Mouse (Mus musculus) neural tube, embryonic 15.5 days (tissue): ENCODE measurements around the gene Shmt1. TPM values are rescaled to one million over a fixed set of nuclear protein-coding genes. Genes with fewer than 3 reads are reported as not detected.
A peak's percentile ranks its signal among the peaks of the same experiment; 100 is the strongest.

Experiments used
- ATAC-seq: fragments of 200-750 bp; cut with Nextera tagmentation; 2 replicates; pipeline ENCODE4 v1.8.0; 2017; ENCODE audit warnings: mild to moderate bottlenecking, moderate TSS enrichment, moderate library complexity; ENCODE audit not compliant: low FRiP score
- H3K27ac ChIP-seq: fragments of 300-500 bp; sonication (generic); replicated peaks from 2 replicates; pipeline ENCODE4 v1.5.1; 2015; ENCODE audit warnings: mild to moderate bottlenecking, inconsistent platforms
- H3K27me3 ChIP-seq: fragments of 300-500 bp; sonication (generic); replicated peaks from 2 replicates; pipeline ENCODE4 v1.6.1; 2015; ENCODE audit warnings: inconsistent platforms
- H3K36me3 ChIP-seq: fragments of 300-500 bp; sonication (generic); 2 replicates; pipeline ENCODE4 v1.6.1; 2015; ENCODE audit warnings: inconsistent platforms
- H3K4me1 ChIP-seq: fragments of 300-500 bp; sonication (generic); 2 replicates; pipeline ENCODE4 v1.6.1; 2015; ENCODE audit warnings: inconsistent platforms
- H3K4me2 ChIP-seq: fragments of 300-500 bp; sonication (generic); 2 replicates; pipeline ENCODE4 v1.6.1; 2015; ENCODE audit warnings: inconsistent platforms, mild to moderate bottlenecking, moderate library complexity
- H3K4me3 ChIP-seq: fragments of 300-500 bp; sonication (generic); replicated peaks from 2 replicates; pipeline ENCODE4 v1.5.1; 2015; ENCODE audit warnings: mild to moderate bottlenecking, inconsistent platforms
- H3K9ac ChIP-seq: fragments of 300-500 bp; sonication (generic); replicated peaks from 2 replicates; pipeline ENCODE4 v1.6.1; 2015; ENCODE audit warnings: mild to moderate bottlenecking, inconsistent platforms
- H3K9me3 ChIP-seq: fragments of 300-500 bp; sonication (generic); replicated peaks from 2 replicates; pipeline ENCODE4 v1.6.1; 2016; ENCODE audit warnings: inconsistent platforms
- WGBS: fragments of 180-500 bp; shearing (Covaris S2); methylation state at CpG from one replicate; pipeline ENCODE4 v1.1.7; 2015; ENCODE audit warnings: mixed read lengths; 5-methylcytosine and 5-hydroxymethylcytosine counted together
- polyA plus RNA-seq: library from polyadenylated mRNA; unstranded; fragments of >200 nt; fragmentation: Nextera tagmentation; extraction: Ambion mirVana; gene quantifications from 2 replicates; pipeline ENCODE4 v1.2.1, GENCODE M21; 2015

The Shmt1 gene
- polyA plus RNA-seq, 1 experiment from 2014 or later = 5.5 TPM

DNA sequence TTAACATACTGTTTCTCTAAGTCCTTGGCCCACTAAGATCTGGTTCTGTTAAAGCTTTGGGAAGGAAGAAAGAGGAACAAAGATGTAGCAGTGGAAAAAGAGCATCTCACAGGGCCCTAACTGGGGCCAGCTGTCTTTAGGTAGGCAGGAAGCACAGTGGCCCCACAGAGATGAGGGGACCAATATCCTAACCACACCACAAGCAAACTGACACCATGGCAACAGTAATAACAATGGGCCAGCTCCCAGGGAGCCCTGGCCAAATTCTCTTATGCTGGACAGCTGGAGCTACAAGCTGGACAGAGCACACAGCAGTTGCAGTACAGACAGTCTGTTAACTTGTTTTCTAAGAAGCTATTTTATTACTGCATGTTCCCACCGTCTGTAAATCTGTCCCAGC lies 23.9 kb downstream of the Shmt1 start:
- H3K4me1 ChIP-seq = peaks cover 23% of the 10 kb centered on the region
- 32% methylated on average over 1 of the region's 1 CpGs for WGBS
- H3K27me3 ChIP-seq = no peaks in the 10 kb centered on the region
- no peak overlapping the region for H3K4me3 ChIP-seq
- H3K9ac ChIP-seq = no peak overlapping the region; the same call in 1 of the 2 replicates
- no peaks in the 10 kb centered on the region for H3K9me3 ChIP-seq
- no peak for ATAC-seq
- H3K27ac ChIP-seq = no peak overlapping the region
- H3K4me2 ChIP-seq = no peak overlapping the region
- H3K36me3 ChIP-seq = peaks cover 71% of the 10 kb centered on the region

GRCm38 (mm10) chr11:60784179-60784922 lies 27.2 kb downstream of the Shmt1 start:
- no peak for ATAC-seq
- 93% methylated on average over 8 of the region's 8 CpGs for WGBS

DNA sequence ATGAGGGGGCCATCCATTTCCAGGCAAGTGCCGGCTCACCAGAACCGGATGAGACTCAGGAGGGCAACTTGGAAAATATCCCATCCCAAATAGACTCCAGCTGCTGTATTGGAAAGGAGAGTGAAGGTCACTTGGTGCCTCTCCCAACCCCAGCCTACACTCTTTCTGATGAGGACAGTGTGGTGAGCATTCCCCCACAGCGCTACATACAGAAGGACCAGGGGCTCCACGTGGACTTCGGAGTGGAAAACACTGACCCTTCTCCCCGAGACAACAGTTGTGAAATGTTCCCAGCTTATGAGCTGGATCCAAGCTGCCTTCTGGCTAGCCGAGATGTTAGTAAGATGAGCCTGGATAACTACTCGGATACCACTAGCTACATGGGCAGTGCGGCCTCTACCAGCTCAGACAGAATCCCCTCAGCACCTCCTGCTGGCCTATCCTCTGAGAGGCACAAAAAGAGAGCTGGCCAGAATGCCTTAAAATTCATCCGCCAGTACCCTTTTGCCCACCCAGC lies 31.8 kb downstream of the Shmt1 start:
- Histone ChIP-seq H3K36me3 (peaks cover 36% of the 10 kb centered on the region), H3K27me3 (no peaks in the 10 kb centered on the region), H3K9me3 (no peaks in the 10 kb centered on the region), H3K4me1 (peaks cover 79% of the 10 kb centered on the region), H3K27ac (no peak overlapping the region), H3K4me3 (peak overlapping the region; percentile 19), H3K4me2 (peak overlapping the region; percentile 82), H3K9ac (0 out of 2 replicates have a peak overlapping the region, but pooled peaks have one; percentile 29)
- WGBS = 86% methylated on average over 10 of the region's 10 CpGs
- ATAC-seq = no peak

More at GRCm38 (mm10) chr11:60784179-60784922, 27.2 kb downstream of the Shmt1 start:
- H3K4me2 ChIP-seq = no peak overlapping the region
- H3K27ac ChIP-seq = no peak overlapping the region
- H3K27me3 ChIP-seq = no peaks in the 10 kb centered on the region
- H3K36me3 ChIP-seq = peaks cover 76% of the 10 kb centered on the region
- H3K4me1 ChIP-seq = peaks cover 56% of the 10 kb centered on the region
- H3K9ac ChIP-seq = no peak overlapping the region
- no peaks in the 10 kb centered on the region for H3K9me3 ChIP-seq
- no peak overlapping the region for H3K4me3 ChIP-seq

DNA sequence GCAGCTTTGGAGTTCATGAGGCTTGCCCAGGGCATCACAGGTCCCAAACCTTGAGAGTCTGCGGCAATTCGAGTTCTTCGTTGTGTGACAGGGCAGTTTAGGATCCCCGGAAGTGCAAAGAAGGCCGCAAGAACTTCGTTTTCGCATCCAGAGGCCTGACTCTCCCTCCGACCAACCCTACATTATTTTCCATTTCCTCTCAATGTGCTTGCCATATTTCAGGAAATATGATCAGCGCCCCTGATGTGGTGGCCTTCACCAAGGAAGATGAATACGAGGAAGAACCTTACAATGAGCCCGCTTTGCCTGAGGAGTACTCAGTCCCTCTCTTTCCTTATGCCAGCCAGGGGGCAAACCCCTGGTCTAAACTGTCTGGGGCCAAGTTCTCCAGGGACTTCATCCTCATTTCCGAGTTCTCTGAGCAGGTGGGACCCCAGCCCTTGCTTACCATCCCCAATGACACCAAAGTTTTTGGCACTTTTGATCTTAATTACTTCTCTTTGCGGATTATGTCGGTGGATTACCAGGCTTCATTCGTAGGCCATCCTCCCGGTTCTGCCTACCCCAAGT lies 33.6 kb downstream of the Shmt1 start:
- 32% methylated on average over 16 of the region's 16 CpGs for WGBS
- Histone ChIP-seq H3K9me3 (no peaks in the 10 kb centered on the region), H3K9ac (peak overlapping the region; percentile 74), H3K4me3 (peak overlapping the region; percentile 59), H3K36me3 (peaks cover 19% of the 10 kb centered on the region), H3K27ac (peak overlapping the region; percentile 80), H3K4me2 (peak overlapping the region; percentile 82), H3K27me3 (no peaks in the 10 kb centered on the region), H3K4me1 (peaks cover 81% of the 10 kb centered on the region)
- ATAC-seq = no peak

DNA sequence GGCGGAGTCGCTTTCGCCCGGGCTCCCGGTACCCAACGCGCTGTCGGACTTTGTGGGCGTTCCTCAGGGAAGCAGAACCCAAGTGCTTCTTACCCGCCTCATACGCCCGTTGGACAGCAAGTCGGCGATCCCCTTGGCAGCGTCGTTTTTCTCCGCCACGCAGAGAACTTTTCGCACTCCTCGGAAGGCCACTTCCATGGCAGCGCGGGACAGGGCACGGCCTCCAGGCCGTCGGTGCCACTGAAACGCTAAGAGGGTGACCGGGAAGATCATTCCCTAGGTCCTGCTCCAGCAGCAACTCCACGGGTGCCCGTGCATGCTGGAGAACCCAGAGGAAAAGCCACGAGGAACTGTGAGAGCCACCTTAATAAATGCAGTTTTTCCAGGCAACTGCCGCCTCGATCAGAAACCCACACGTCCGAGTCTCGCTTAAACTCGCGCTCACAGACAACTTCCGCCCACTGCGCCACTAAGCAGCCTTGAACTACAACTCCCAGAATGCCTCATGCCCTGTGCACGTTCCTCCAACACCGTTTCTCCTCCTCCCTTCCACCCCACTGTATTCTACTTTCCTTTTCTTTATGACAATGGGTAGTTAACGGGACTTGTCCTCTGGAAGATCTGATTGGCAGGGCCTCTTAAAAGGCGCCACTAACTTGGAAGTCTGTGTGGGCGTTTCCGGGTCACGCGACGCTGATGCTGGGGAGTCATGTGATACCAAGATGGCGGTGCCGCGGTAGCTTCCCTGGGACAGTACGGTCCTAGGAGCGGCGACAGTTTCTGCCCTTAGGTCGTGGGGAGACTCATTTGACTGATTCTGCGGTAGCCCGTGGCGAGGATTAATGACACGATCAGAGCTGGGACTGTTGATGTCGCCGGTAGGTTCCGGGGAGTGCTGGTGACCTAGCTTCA lies 34.4 kb downstream of the Shmt1 start, which contains the start of the genes Top3a and Smcr8:
Gene Top3a, minus strand, starts transcription at position 537 of the 912 bp plus-strand sequence.
Gene Smcr8, plus strand, starts transcription at position 696 of the 912 bp plus-strand sequence.
- WGBS = under 1% methylated on average over 62 of the region's 62 CpGs
- Histone ChIP-seq H3K4me2 (peak within 1 kb of the TSS; percentile 82), H3K4me3 (peak within 1 kb of the TSS; percentile 59), H3K4me1 (peaks cover 73% of the 10 kb centered on the region), H3K27me3 (no peaks in the 10 kb centered on the region), H3K27ac (peak within 1 kb of the TSS; percentile 80), H3K9me3 (no peaks in the 10 kb centered on the region), H3K9ac (peak within 1 kb of the TSS; percentile 74), H3K36me3 (peaks cover 16% of the 10 kb centered on the region)
- ATAC-seq = peak; percentile 98

DNA sequence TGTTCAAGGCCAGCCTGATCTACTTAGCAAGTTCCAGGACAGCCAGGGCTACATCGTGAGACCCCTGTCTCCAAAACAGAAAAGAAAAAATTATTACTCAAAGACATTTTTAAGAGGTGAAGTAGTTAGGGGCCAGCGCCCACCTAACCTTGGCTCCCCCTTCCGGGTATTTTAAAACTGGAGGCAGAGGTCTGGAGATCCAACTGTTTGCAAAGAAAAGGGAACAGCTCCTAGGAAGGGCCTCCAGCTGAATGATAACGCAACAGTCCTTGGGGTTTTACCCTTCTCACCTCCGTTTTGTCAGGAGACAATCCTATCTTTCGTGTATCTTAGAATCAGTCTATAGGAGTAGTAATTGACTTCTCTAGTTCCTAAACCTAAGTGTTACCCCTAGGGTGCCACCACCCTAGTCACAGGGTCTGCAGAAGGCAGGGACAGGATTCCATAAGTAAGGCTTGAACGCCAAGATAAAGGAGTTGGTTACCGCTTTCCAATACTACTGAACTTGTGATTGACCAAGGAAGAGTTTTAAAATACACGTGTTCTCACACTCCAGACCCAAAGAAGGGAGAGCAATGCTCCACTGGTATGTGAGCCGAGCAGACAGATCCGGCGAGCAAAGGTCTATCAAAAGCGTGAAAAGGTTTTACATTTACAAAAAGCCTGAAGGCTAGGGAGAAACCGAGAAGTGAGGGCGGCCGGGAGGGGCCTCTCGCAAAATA lies 35.2 kb downstream of the Shmt1 start:
- no peak for ATAC-seq
- H3K4me2 ChIP-seq = peak overlapping the region; percentile 82
- peaks cover 65% of the 10 kb centered on the region for H3K4me1 ChIP-seq
- H3K36me3 ChIP-seq = peaks cover 10% of the 10 kb centered on the region
- H3K9me3 ChIP-seq = no peaks in the 10 kb centered on the region
- no peaks in the 10 kb centered on the region for H3K27me3 ChIP-seq
- peak overlapping the region; percentile 59 for H3K4me3 ChIP-seq
- H3K9ac ChIP-seq = peak overlapping the region; percentile 74
- WGBS = 5% methylated on average over 17 of the region's 17 CpGs
- peak overlapping the region; percentile 80; the same call in 1 of the 2 replicates for H3K27ac ChIP-seq

- Histone ChIP-seq H3K9me3 (no peaks in the 10 kb centered on the region), H3K27ac (no peak overlapping the region), H3K4me2 (peak overlapping the region; percentile 82), H3K9ac (peak overlapping the region; percentile 74), H3K36me3 (peaks cover 10% of the 10 kb centered on the region), H3K4me1 (peaks cover 58% of the 10 kb centered on the region), H3K27me3 (no peaks in the 10 kb centered on the region), H3K4me3 (peak overlapping the region; percentile 59)
- WGBS = 62% methylated on average over 6 of the region's 6 CpGs
- ATAC-seq = no peak
These were observed 35.9 kb downstream of the Shmt1 start for GRCm38 (mm10) chr11:60775578-60775977.

- H3K27me3 ChIP-seq = no peaks in the 10 kb centered on the region
- peaks cover 9% of the 10 kb centered on the region for H3K36me3 ChIP-seq
- ATAC-seq = no peak
- H3K4me3 ChIP-seq = no peak overlapping the region
- H3K27ac ChIP-seq = no peak overlapping the region
- peak overlapping the region; percentile 82; the same call in 1 of the 2 replicates for H3K4me2 ChIP-seq
- peak overlapping the region; percentile 14; the same call in 1 of the 2 replicates for H3K9ac ChIP-seq
- 85% methylated on average over 1 of the region's 1 CpGs for WGBS
- H3K4me1 ChIP-seq = peaks cover 50% of the 10 kb centered on the region
- H3K9me3 ChIP-seq = no peaks in the 10 kb centered on the region
These were observed 36.7 kb downstream of the Shmt1 start for GRCm38 (mm10) chr11:60774841-60775240.

DNA sequence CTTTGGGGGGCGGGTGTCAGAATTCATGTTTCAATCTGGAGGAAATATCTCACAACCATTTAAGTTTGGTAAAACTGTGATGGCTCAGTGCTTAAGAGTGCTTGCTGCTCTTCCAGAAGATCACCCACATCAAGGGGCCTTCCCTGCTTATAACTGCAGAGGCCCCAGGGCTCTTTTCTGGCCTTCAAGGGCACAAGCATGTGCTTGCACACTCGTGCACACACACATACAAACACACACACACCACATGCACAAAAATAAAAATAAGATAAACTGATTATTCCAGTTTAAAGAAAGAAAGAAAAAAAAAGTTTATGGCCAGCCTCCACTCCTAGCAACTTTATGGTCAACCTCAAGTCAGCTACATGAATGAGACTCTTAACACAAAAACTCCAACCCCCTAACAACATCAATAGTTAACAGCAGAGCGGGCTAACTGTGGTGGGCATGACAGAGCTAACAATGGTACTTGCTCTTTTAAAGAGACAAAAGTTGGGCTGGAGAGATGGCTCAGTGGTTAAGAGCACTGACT lies 37.3 kb downstream of the Shmt1 start:
- Histone ChIP-seq H3K4me2 (no peak overlapping the region), H3K36me3 (peaks cover 2% of the 10 kb centered on the region), H3K9ac (no peak overlapping the region), H3K4me1 (peaks cover 44% of the 10 kb centered on the region), H3K9me3 (no peaks in the 10 kb centered on the region), H3K27me3 (no peaks in the 10 kb centered on the region), H3K27ac (no peak overlapping the region), H3K4me3 (no peak overlapping the region)
- WGBS = 71% methylated on average over 3 of the region's 3 CpGs
- ATAC-seq = no peak

DNA sequence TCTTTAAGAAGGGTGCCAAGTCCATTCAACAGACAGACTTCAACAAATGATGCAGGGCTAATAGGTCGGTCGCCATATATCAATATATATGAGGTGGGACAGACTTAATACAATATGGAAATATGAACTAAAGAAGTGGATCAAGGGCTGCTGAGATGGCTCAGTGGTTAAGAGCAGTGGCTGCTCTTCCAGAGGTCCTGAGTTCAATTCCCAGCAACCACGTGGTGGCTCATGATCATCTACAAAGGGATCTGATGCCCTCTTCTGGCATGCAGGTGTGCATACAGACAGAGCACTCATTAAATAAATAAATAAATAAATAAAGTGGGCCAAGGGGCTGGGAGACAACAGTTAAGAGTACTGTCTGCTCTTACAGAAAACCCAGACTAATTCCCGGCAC lies 39.4 kb downstream of the Shmt1 start:
- Histone ChIP-seq H3K4me3 (no peak overlapping the region), H3K4me1 (peaks cover 28% of the 10 kb centered on the region), H3K9ac (no peak overlapping the region), H3K36me3 (no peaks in the 10 kb centered on the region), H3K4me2 (no peak overlapping the region), H3K27ac (no peak overlapping the region), H3K9me3 (no peaks in the 10 kb centered on the region), H3K27me3 (no peaks in the 10 kb centered on the region)
- 89% methylated on average over 4 of the region's 4 CpGs for WGBS
- no peak for ATAC-seq
